8 mouse cellular contexts compared by ENCODE assay signal in genomic region chr3:68542944-68543501, GRCm38 (mm10).
DNase-seq lines count a peak whose midpoint lies in the region; ATAC-seq lines count a peak whose summit lies in the region.

No protein-coding gene starts in this region.

- no peaks in the 10 kb centered on the region for H3K27me3 ChIP-seq in intestine, embryonic 14.5 days (replicated peaks; ENCODE audit: control insufficient read depth, insufficient read depth, low read length)

- H3K9ac ChIP-seq in intestine, embryonic 14.5 days (ENCODE audit: low read length): no peak overlapping the region

- peak; percentile 23 for DNase-seq in spleen, adult 12 weeks (ENCODE audit: low spot score)
- DNase-seq in spleen, postnatal 4 days (ENCODE audit: low spot score in 2 of 2): no peak
- peak; percentile 85 for DNase-seq in embryo, embryonic 11 days
- peak; percentile 19 for DNase-seq in gastrocnemius, postnatal 25 days
- peak; percentile 64 for DNase-seq in intestine, embryonic 14.5 days (ENCODE audit: low spot score)
- peak; percentile 51 to 69 for DNase-seq in left cerebral cortex, adult 8-10 months (ENCODE audit: low spot score in 2 of 2)
- DNase-seq in lung, postnatal 4 days: peak; percentile 70
- DNase-seq in right cerebral cortex, postnatal 25 days: peak; percentile 63

- no peaks in the 10 kb centered on the region for H3K9me3 ChIP-seq in intestine, embryonic 14.5 days (ENCODE audit: control insufficient read depth, low read length)

- ATAC-seq in intestine, embryonic 14.5 days (replicated peaks; ENCODE audit: low FRiP score, low TSS enrichment, low read depth): peak; percentile 58; the same call in 1 of the 2 replicates

- H3K36me3 ChIP-seq in intestine, embryonic 14.5 days (ENCODE audit: control insufficient read depth, insufficient read depth, low read length): no peaks in the 10 kb centered on the region

- no peak overlapping the region for H3K27ac ChIP-seq in intestine, embryonic 14.5 days (ENCODE audit: low read depth)

- no peak overlapping the region for H3K4me3 ChIP-seq in intestine, embryonic 14.5 days (ENCODE audit: low read depth, low read length)

- WGBS in intestine, embryonic 14.5 days: 10% methylated on average over 7 of the region's 7 CpGs

- H3K4me1 ChIP-seq in intestine, embryonic 14.5 days (replicated peaks; ENCODE audit: control insufficient read depth, insufficient read depth, low read length): no peaks in the 10 kb centered on the region

- H3K4me2 ChIP-seq in intestine, embryonic 14.5 days (ENCODE audit: low read length): peak overlapping the region; percentile 38

Comparison
In these comparisons a context has a peak if more than half of its experiments do, and no peak if none do; other contexts are left out.
1. DNase-seq: peak in spleen, adult 12 weeks (single experiment), embryo, embryonic 11 days (single experiment), gastrocnemius, postnatal 25 days (single experiment), intestine, embryonic 14.5 days (single experiment), left cerebral cortex, adult 8-10 months (2 of 2), lung, postnatal 4 days (2 of 2) and right cerebral cortex, postnatal 25 days (single experiment); none in spleen, postnatal 4 days (0 of 2).